Mouse (Mus musculus) frontal cortex, postnatal 25 days (tissue): ENCODE data around the gene Mfsd12.

Experiments
- DNase-seq, 2 experiments: peaks; one replicate each; pipeline ENCODE4 v3.0.0; 2022; ENCODE audit warnings: low spot score in 2 of 2

Mfsd12 gene

DNA sequence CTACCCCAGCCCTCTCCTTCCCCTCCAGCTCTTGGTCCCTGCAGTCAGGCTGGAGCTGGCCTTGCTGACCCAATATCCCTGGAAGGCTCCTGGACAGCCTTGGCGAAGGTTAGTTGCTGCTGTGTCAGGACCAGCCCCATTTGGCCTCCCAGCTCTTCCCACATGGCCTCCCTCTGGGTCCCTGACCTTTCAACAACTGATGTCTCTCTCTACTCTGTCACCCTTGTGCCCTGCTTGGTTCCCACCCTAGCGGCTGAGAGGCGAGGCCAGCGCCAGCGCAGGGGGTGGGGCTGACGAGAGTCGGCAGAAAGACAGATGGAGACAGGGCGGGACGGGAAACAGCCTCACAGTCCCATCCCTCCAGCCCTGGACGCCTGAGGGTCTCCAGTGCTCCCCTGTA lies 28.9 kb upstream of the Mfsd12 start, which contains the start of gene Tbxa2r:
Gene Tbxa2r (plus strand): TSS at position 346 of the 400 bp plus-strand sequence.
- DNase-seq: no peak

GRCm38 (mm10) chr10:81329194-81329975 lies 27.9 kb upstream of the Mfsd12 start:
- no peak for DNase-seq

DNA sequence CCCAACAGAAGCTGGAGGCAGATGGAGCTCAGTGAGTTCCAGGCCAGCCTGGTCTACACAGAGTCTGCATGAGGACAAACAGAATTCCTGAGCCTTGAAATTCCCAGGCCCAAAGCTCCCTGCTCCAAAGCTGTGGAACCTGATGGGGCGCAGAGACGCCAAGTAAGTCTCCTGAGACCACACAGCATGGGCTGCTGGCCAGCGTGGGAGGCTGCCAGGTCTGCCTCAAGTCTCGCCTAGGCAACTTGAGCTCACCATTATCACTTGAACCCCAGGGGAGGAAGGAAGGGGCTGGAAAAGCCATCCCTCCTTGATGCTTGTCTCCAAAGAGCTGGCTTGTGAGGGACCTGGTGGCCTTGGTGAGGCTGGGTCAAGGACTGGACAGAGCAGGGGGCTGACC lies 27.3 kb upstream of the Mfsd12 start:
- no peak for DNase-seq

GRCm38 (mm10) chr10:81332277-81332676 lies 25.0 kb upstream of the Mfsd12 start:
- no peak for DNase-seq

DNA sequence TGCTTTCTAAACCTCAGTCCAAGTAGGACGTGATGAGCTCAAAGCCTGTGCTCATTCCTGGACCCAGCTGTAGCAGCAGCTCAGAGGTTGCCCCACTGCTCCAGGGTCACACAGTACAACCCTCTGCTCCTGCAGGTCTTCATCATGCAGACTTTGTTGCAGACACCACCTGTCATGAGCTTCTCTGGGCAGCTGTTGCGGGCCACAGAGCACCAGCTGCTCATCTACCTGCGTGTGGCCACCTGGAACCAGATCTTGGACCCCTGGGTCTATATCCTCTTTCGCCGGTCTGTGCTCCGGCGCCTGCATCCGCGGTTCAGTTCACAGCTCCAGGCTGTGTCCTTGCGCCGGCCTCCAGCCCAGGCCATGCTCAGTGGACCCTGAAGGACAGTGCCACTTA lies 23.0 kb upstream of the Mfsd12 start:
- no peak for DNase-seq

GRCm38 (mm10) chr10:81335393-81336340 lies 21.6 kb upstream of the Mfsd12 start:
- DNase-seq: no peak

DNA sequence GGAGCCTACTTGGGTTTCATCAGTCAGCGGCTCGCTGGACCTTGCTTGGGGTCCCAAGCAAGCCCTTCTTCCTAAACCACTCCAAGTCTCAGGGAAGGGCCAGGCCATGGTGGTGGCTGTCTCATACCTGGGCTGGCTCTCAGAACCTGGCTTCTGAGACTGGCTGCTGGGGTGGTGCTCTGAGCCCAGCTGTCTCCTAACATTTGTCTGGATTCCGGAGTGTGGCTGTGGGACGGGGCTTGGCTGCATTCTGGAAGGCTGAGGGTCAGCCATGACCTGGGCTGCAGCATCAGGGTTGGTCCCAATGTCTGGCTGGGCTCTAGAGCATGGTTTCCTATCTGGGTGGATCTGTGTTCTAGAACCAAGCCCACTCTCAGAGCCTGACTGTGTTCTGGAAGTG lies 20.7 kb upstream of the Mfsd12 start:
- no peak for DNase-seq

DNA sequence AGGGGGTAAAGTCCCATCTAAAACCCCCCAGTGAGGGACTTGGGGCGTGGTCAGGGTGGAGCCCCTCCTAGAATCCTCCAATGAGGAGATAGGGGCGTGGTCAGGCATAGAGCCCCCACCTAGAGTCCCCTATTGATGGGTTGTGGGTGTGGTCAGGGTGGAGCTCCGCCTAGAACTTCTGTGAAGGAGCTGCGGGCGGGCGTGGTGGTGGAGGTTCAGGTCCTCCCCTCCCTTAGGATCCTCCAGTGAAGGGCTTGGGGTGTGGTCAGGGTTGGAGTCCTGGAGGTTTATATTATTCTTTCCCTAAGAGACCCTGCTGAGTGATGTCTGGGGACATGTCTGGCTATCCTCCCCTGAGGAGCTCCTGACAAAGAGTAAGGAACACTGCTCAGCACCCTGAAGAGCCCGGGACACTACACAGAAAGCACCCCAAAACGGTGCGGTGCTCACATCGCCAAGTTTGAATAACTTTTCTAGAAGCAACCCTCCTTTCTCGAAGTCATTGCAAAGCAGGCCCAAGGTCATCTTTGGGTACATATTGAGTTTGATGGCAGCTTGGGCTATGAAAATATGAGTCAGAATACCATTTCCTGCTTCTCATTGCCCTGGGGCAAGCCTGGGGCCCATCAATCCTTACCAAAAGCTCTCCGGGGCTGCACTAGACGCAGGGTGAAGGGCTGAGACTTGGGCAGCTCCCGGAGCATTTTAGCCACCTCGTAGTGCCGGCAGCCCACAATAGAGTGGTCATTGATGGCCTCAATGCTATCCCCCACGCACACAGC lies 16.5 kb upstream of the Mfsd12 start:
- no peak for DNase-seq

DNA sequence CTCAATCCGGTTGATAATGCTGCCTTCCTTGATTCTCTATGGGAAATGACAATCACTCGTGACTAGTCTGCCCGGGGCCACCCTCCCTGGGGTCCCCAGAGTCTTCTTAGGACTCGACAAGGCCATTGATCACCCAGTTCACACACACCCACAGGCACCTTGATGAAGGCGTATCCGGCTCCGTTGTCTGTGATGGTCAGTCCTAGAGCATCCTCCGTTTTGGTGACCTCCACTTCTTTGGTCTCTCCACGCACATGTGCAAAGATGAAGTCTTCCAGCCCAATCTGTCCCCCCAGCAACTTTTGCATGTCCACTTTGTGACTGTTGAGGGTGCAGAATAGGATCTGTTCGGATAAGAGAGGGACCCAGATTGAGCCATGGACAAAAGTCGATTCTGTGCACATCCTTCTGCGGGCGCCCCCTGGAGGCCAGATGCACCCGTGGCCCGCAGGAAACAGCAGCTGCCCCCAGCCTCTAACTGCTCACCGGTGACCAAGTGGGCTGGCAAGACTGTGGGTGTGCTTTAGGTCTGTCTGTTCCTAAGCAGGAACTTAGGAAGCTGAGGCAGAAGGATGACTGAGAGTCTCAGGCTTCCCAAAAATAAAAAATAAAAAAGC lies 15.8 kb upstream of the Mfsd12 start:
- DNase-seq: peak; percentile 48 to 50

DNA sequence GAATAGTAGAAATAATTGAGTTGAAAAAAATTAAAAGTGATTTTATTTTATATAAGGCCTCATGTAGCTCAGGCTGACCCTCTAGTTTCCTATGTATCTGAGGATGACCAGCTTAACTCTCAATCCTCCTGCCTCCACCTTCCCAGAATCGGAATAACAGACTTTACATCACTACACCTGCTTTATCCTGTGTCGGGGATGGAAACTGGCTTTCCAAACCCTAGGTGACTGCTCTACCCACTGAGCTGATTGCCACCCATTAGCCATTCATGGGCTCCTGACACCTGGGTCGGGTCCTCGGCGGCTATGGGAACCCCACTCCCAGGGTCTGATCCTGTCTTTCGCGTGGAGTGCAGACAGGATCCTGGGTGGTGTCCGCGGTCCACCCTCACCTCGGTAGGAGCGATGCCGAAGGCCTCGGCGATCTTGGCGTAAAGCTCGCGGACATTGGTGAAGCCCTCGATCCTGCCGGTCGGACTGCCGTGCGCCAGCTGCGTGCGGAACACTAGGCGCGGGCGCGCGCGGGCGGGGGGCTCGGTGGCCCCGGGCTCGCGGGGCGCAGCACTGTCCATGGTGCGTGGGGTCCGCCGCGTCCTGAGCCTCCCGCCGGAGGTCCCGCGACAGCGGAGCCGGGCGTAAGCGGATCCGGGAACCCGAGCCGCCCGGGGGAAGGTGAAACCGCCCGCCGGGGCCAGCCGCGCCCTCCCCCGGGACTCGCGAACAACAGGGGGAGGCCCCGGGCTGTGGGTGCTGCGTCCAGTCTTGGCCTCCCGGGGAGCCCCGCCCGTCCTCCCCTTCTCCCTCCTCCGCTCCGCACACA lies 14.4 kb upstream of the Mfsd12 start, which contains the start of gene Gipc3:
Gene Gipc3 (minus strand): TSS at position 581 of the 820 bp plus-strand sequence.
- no peak for DNase-seq

DNA sequence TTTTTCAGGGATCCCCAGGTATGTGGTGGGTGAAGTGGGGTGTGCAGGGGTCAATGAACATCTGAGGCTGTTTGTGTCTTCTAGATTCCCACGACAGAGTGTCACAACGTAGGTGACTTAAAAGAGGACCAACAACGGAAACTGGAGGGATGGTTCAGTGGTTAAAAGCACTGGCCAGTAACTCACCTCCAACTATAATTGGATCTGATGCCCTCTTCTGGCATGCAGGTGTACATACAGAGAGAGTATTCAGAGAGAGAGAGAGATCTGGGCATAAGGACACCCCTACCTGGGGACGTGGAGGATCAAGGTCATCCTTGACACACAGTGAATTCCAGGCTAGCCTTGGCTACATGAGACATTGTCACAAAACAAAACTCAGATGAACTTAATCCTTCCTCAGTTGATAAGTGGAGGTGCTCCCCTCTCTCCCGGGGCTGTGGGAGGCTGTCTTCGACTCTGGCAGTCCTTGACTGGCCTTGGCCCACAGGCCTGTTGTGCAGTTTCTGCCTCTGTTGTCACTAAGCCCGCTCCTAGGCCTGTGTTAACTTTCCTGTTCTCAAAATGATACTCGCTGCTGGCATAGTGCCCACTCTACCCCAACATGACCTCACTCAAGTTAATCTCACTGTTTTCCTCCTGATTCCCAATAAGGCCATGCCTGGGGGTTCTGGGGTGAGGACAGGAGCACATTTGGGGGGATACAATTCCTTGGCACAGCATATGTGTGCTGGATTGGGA lies 12.7 kb upstream of the Mfsd12 start:
- no peak for DNase-seq

DNA sequence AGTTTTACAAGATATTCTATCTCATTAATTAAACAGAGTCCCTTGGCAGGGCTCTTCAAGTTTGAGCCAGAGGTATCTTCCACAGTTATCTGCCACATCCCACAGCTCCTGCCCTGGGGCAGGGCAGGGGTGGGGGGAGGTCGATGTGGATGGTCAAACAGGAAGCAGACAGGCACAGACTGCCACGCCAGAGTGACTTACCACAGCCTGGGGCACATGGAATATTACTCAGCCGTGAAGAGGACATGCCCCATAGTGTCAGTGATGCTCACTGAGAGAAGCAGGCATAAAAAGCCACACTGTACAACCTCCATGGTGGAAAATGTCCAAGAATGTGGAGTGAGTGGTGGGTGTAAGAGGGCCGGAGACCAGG lies 12.1 kb upstream of the Mfsd12 start:
- no peak for DNase-seq

GRCm38 (mm10) chr10:81346453-81347067 lies 10.7 kb upstream of the Mfsd12 start:
- no peak for DNase-seq

DNA sequence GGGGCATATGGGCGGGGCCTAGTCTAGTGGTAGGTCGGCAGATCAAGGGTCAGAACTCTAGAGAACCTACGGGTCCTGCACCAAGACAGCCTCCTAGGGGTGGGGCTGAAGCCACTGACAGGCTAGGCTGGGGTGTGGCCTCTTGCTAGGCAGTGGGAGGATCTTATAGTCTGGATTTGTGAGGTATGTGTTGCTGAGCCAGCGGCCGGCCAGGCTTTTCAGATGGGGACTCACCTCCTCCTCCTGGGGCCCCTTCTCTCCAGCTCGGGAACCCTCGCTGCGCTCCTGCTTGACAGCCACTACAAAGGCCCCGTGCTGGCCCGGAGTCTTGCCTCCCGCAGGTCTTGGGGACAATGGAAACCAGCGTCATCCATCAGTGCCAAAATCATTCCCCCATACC lies 8.1 kb upstream of the Mfsd12 start:
- no peak for DNase-seq

DNA sequence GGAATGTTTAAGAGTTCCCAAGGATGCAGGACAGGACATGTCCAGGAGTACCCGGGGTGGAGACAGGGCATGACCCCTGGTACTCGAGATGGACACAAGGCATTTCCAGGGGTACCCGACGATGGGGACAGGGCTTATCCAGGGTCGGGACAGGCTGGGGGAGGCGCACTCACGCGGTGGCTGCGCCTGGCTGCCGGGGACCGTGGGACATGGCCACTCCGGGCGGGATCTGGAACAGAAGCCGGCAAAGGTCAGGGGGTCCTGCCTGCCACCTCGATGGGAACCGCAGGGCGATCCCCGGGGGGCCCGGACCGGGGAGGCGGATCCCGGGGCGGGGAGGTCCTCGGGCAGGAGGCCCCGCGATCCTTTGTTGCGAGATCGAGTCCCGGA lies 7.3 kb upstream of the Mfsd12 start:
- no peak for DNase-seq

GRCm38 (mm10) chr10:81350351-81351063 lies 6.8 kb upstream of the Mfsd12 start, which contains the start of gene Hmg20b:
Gene Hmg20b, minus strand, starts transcription at chr10:81350480.
- DNase-seq: peak; percentile 99

- DNase-seq: no peak
Measured at GRCm38 (mm10) chr10:81351678-81352291, 5.5 kb upstream of the Mfsd12 start.
